Mouse (Mus musculus): ENCODE measurements around the gene Sf3b3. TPM values are rescaled to one million over a fixed set of nuclear protein-coding genes. Genes with fewer than 3 reads are reported as not detected.
A peak's percentile ranks its signal among the peaks of the same experiment; 100 is the strongest.

The Sf3b3 gene
- polyA plus RNA-seq, 1 experiment = 78.5 TPM

DNA sequence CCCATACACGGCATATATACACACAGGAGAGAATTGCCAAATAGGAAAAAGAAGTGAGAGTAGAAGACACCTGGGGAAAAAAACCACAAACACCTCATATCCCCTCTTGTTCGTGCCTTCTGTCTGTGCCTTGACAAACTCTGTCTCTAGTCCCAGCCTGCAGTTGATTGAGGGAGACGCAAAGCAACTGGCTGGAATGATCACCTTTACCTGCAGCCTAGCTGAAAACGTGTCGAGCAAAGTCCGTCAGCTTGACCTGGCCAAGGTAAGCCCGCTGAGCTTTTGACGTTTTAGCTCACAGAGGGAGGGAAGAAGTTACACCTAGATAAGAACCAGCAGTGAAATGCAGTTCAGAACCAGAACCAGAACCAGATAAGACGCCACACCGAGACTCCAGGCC lies 4.6 kb upstream of the Sf3b3 start:
- DNase-seq = no peak
- WGBS = 97% methylated on average over 10 of the region's 10 CpGs
- H3K27ac ChIP-seq (ENCODE audit: control insufficient read depth, insufficient read depth, low read length) = no peak overlapping the region

DNA sequence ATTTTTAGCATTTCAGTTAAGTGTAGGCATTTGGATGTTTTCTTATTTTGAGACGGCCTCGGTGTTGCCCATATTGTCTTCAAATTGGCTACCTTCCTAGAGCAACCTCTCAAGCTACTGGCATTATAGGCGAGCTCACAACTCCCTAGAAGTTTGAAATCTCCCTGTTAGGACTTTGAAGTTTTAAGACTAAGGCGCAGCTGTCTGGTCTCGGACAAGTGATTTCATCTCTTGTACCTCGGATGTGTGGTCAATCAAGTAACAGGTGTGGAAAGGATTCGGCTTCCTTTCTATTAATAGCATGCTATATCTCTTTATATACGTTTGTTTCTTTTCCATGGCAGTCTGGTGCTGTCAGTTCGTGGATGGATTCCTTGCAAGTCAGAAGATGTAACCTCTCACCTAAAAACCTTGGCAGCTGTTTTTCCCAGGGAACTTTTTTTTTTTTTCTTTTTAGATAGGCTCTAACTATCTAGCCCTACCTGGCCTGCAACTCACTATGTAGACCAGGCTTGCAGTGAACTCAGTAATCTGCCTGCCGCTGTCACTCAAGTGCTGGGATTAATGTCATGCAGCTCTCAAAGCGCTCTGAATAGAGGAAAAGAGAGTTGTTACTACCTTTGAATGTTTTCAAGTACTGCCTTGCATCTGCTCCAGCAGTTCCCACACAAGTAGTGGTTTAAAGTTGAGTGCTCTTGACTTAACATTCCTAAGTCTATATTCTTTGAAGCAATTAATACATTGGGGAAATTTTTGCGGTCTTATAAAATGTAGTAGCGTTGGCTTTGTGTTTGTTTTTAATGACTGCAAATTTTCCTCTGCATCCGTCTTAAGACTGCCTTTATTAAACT lies 1.3 kb upstream of the Sf3b3 start:
- TF ChIP-seq POLR2A (IDR thresholded peaks at IDR 0.05; ENCODE audit: control insufficient read depth, extremely low read depth, insufficient read depth, low read length, poor library complexity) = no peak
- Histone ChIP-seq H3K36me3 (ENCODE audit: control insufficient read depth, insufficient read depth, low read length) (peaks cover 42% of the 10 kb centered on the region), H3K27me3 (ENCODE audit: control insufficient read depth, insufficient read depth, low read length) (no peaks in the 10 kb centered on the region), H3K4me1 (replicated peaks; ENCODE audit: control insufficient read depth, insufficient read depth, low read length) (peaks cover 7% of the 10 kb centered on the region; the same call in 1 of the 2 replicates), H3K4me3 (ENCODE audit: control insufficient read depth, insufficient read depth, low read length) (no peak overlapping the region), H3K27ac (ENCODE audit: control insufficient read depth, insufficient read depth, low read length) (no peak overlapping the region)
- no peak for DNase-seq
- WGBS = 43% methylated on average over 14 of the region's 14 CpGs

More for the DNA sequence above, 4.6 kb upstream of the Sf3b3 start:
- no peak overlapping the region for H3K4me3 ChIP-seq (ENCODE audit: control insufficient read depth, insufficient read depth, low read length)
- 0 out of 2 replicates have a peak, but pooled peaks cover 2% of the 10 kb centered on the region for H3K4me1 ChIP-seq (replicated peaks; ENCODE audit: control insufficient read depth, insufficient read depth, low read length)
- H3K36me3 ChIP-seq (ENCODE audit: control insufficient read depth, insufficient read depth, low read length) = peaks cover 63% of the 10 kb centered on the region
- H3K27me3 ChIP-seq (ENCODE audit: control insufficient read depth, insufficient read depth, low read length) = no peaks in the 10 kb centered on the region
- TF ChIP-seq CTCF (IDR thresholded peaks at IDR 0.05; ENCODE audit: borderline replicate concordance, control insufficient read depth, extremely low read depth, insufficient read depth, low read length, poor library complexity) (no peak), POLR2A (IDR thresholded peaks at IDR 0.05; ENCODE audit: control insufficient read depth, extremely low read depth, insufficient read depth, low read length, poor library complexity) (no peak)

DNA sequence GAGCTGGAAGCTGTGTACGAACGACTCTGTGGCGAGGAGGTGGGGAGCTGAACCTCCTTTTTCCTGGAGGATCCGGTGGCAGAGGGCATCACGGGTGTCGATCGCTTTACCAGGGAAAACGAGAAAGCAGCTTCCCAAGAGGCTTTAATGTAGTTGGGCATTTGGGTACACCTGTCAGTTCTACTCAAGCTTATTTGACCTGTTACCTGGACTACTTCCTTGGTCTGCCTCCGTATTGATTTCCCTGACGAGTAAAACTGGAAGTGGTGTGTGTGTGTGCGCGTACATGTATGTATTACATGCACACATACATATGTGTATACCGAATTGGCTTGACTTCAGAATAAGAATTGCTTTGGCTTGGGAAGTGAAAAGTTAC lies 573 bp upstream of the Sf3b3 start:
- peak overlapping the region; percentile 99 for H3K4me3 ChIP-seq (ENCODE audit: control insufficient read depth, insufficient read depth, low read length)
- under 1% methylated on average over 13 of the region's 13 CpGs for WGBS
- H3K36me3 ChIP-seq (ENCODE audit: control insufficient read depth, insufficient read depth, low read length) = peaks cover 42% of the 10 kb centered on the region
- H3K27me3 ChIP-seq (ENCODE audit: control insufficient read depth, insufficient read depth, low read length) = no peaks in the 10 kb centered on the region
- TF ChIP-seq CTCF (IDR thresholded peaks at IDR 0.05; ENCODE audit: borderline replicate concordance, control insufficient read depth, extremely low read depth, insufficient read depth, low read length, poor library complexity) (no peak), POLR2A (IDR thresholded peaks at IDR 0.05; ENCODE audit: control insufficient read depth, extremely low read depth, insufficient read depth, low read length, poor library complexity) (no peak)
- peak overlapping the region; percentile 33; the same call in 1 of the 2 replicates for H3K27ac ChIP-seq (ENCODE audit: control insufficient read depth, insufficient read depth, low read length)
- H3K4me1 ChIP-seq (replicated peaks; ENCODE audit: control insufficient read depth, insufficient read depth, low read length) = peaks cover 7% of the 10 kb centered on the region; the same call in 1 of the 2 replicates
- no peak for DNase-seq

DNA sequence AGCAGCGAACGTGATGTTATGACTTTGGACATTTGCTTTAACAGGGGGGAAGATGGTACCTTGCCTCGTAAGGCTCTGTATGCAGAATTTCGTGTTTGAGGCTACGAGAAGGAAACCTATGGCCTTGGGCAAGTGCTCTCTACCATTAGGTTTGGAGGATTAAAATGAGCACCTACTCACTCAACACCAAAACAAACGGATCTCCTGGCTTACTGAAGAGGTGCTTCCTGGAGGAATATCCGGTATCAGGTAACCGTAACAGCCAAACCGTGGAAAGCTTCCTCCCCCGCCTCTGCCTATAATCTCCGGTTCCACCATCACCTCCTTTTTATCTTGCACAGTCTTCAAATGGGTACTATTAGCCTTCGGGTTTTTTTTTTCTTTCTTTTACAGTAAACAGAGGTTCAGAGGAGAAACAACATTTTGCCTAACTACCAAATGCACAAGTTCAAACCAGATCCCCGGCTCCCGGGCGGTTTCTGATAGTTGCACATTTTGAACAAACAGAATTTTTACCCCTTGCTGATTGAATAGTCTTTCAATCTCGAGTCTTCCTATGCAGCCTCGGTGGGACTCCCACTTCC lies 674 bp downstream of the Sf3b3 start:
- H3K36me3 ChIP-seq (ENCODE audit: control insufficient read depth, insufficient read depth, low read length) = peaks cover 40% of the 10 kb centered on the region
- H3K4me3 ChIP-seq (ENCODE audit: control insufficient read depth, insufficient read depth, low read length) = peak overlapping the region; percentile 99
- no peaks in the 10 kb centered on the region for H3K27me3 ChIP-seq (ENCODE audit: control insufficient read depth, insufficient read depth, low read length)
- TF ChIP-seq POLR2A (IDR thresholded peaks at IDR 0.05; ENCODE audit: control insufficient read depth, extremely low read depth, insufficient read depth, low read length, poor library complexity) (no peak), CTCF (IDR thresholded peaks at IDR 0.05; ENCODE audit: borderline replicate concordance, control insufficient read depth, extremely low read depth, insufficient read depth, low read length, poor library complexity) (no peak)
- WGBS = 2% methylated on average over 17 of the region's 17 CpGs
- H3K4me1 ChIP-seq (replicated peaks; ENCODE audit: control insufficient read depth, insufficient read depth, low read length) = peaks cover 7% of the 10 kb centered on the region; the same call in 1 of the 2 replicates
- peak overlapping the region; percentile 85 for H3K27ac ChIP-seq (ENCODE audit: control insufficient read depth, insufficient read depth, low read length)
- peak; percentile 15 for DNase-seq

DNA sequence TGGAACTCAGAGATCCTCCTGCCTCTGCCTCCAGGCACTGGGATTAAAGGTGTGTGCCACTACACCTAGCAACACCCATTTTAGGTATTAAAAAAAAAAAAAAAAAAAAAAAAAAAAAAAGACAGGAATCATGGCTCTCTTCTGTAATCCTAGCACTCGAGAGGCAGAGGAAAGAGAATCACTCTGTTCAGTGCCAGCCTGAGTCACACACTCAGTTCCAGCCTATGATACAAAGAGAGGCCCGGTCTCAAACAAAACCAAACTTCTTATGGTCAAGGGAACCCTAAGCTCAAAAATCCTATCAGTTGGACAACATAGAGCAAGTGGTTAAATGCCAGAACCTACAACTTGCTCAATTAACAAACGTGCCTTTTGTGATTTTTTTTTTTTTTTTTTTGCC lies 1.6 kb downstream of the Sf3b3 start:
- TF ChIP-seq CTCF (IDR thresholded peaks at IDR 0.05; ENCODE audit: borderline replicate concordance, control insufficient read depth, extremely low read depth, insufficient read depth, low read length, poor library complexity) (no peak), POLR2A (IDR thresholded peaks at IDR 0.05; ENCODE audit: control insufficient read depth, extremely low read depth, insufficient read depth, low read length, poor library complexity) (no peak)
- peaks cover 40% of the 10 kb centered on the region for H3K36me3 ChIP-seq (ENCODE audit: control insufficient read depth, insufficient read depth, low read length)
- no peaks in the 10 kb centered on the region for H3K27me3 ChIP-seq (ENCODE audit: control insufficient read depth, insufficient read depth, low read length)
- DNase-seq = no peak
- no peak overlapping the region for H3K4me3 ChIP-seq (ENCODE audit: control insufficient read depth, insufficient read depth, low read length)
- H3K27ac ChIP-seq (ENCODE audit: control insufficient read depth, insufficient read depth, low read length) = no peak overlapping the region
- 66% methylated on average over 3 of the region's 3 CpGs for WGBS
- H3K4me1 ChIP-seq (replicated peaks; ENCODE audit: control insufficient read depth, insufficient read depth, low read length) = peaks cover 7% of the 10 kb centered on the region; the same call in 1 of the 2 replicates

DNA sequence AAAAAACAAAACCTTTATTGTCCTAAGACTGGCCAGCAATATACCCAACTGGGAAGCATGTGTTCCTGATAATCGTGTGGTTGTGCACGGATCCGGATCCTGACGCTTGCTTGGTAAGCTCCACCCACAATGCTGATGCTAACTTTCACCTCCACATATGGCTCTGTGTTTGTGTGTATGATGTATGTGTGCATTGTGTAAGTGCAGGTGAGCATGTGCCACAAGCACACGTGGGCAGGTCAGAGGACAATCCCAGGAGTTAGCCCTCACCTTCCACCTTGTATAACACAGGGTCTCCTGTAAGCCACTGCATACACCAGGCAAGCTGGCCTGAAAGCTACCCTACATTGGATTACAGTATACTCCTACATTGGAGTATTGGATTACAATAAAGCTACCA lies 3.4 kb downstream of the Sf3b3 start:
- 94% methylated on average over 5 of the region's 5 CpGs for WGBS
- TF ChIP-seq POLR2A (IDR thresholded peaks at IDR 0.05; ENCODE audit: control insufficient read depth, extremely low read depth, insufficient read depth, low read length, poor library complexity) (no peak), CTCF (IDR thresholded peaks at IDR 0.05; ENCODE audit: borderline replicate concordance, control insufficient read depth, extremely low read depth, insufficient read depth, low read length, poor library complexity) (no peak)
- Histone ChIP-seq H3K27me3 (ENCODE audit: control insufficient read depth, insufficient read depth, low read length) (no peaks in the 10 kb centered on the region), H3K4me3 (ENCODE audit: control insufficient read depth, insufficient read depth, low read length) (no peak overlapping the region), H3K36me3 (ENCODE audit: control insufficient read depth, insufficient read depth, low read length) (peaks cover 55% of the 10 kb centered on the region), H3K4me1 (replicated peaks; ENCODE audit: control insufficient read depth, insufficient read depth, low read length) (peaks cover 7% of the 10 kb centered on the region; the same call in 1 of the 2 replicates), H3K27ac (ENCODE audit: control insufficient read depth, insufficient read depth, low read length) (no peak overlapping the region)
- no peak for DNase-seq
